Mouse (Mus musculus): ENCODE data around the gene 9430097D07Rik. TPM values are rescaled to one million over a fixed set of nuclear protein-coding genes. Genes with fewer than 3 reads are reported as not detected.

Gene 9430097D07Rik
- polyA plus RNA-seq, 1 experiment from 2014 or later, result 0.09 TPM

- 63% methylated on average over 11 of the region's 11 CpGs for WGBS
- Histone ChIP-seq H3K9me3 (no peaks in the 10 kb centered on the region), H3K27me3 (ENCODE audit: insufficient read depth, poor library complexity, severe bottlenecking) (no peaks in the 10 kb centered on the region), H3K36me3 (peaks cover 36% of the 10 kb centered on the region), H3K27ac (peak overlapping the region; percentile 24), H3K4me1 (peaks cover 33% of the 10 kb centered on the region), H3K4me3 (no peak overlapping the region; the same call in 1 of the 2 replicates)
- no peak for DNase-seq (ENCODE audit: low spot score)
Measured at GRCm38 (mm10) chr2:32589213-32589795, 13.8 kb upstream of the 9430097D07Rik start.

- no peaks in the 10 kb centered on the region for H3K9me3 ChIP-seq
- H3K27me3 ChIP-seq (ENCODE audit: insufficient read depth, poor library complexity, severe bottlenecking), result no peaks in the 10 kb centered on the region
- WGBS, result 14% methylated on average over 9 of the region's 9 CpGs
- H3K4me1 ChIP-seq, result peaks cover 39% of the 10 kb centered on the region
- no peak for DNase-seq (ENCODE audit: low spot score)
- H3K27ac ChIP-seq, result peak overlapping the region; percentile 85
- peaks cover 25% of the 10 kb centered on the region for H3K36me3 ChIP-seq
- H3K4me3 ChIP-seq, result peak overlapping the region; percentile 64
Measured at GRCm38 (mm10) chr2:32587731-32588321, 12.3 kb upstream of the 9430097D07Rik start.

- Histone ChIP-seq H3K27me3 (ENCODE audit: insufficient read depth, poor library complexity, severe bottlenecking) (peaks cover 4% of the 10 kb centered on the region; the same call in 1 of the 2 replicates), H3K9me3 (no peaks in the 10 kb centered on the region), H3K27ac (peak within 1 kb of the TSS; percentile 85), H3K4me1 (peaks cover 40% of the 10 kb centered on the region), H3K36me3 (peaks cover 18% of the 10 kb centered on the region), H3K4me3 (peak within 1 kb of the TSS; percentile 64)
- under 1% methylated on average over 38 of the region's 38 CpGs for WGBS
- peak; percentile 97 for DNase-seq (ENCODE audit: low spot score)
Measured at GRCm38 (mm10) chr2:32586871-32587351, 11.4 kb upstream of the 9430097D07Rik start, which contains the start of gene St6galnac4. Gene St6galnac4, plus strand, starts transcription at chr2:32587095.

- no peak for DNase-seq (ENCODE audit: low spot score)
- Histone ChIP-seq H3K27me3 (ENCODE audit: insufficient read depth, poor library complexity, severe bottlenecking) (peaks cover 10% of the 10 kb centered on the region), H3K4me1 (peaks cover 47% of the 10 kb centered on the region), H3K9me3 (no peaks in the 10 kb centered on the region), H3K4me3 (no peak overlapping the region), H3K36me3 (peaks cover 12% of the 10 kb centered on the region), H3K27ac (no peak overlapping the region)
- 83% methylated on average over 7 of the region's 7 CpGs for WGBS
Measured at GRCm38 (mm10) chr2:32585149-32585714, 9.7 kb upstream of the 9430097D07Rik start.

- H3K36me3 ChIP-seq, result no peaks in the 10 kb centered on the region
- H3K4me1 ChIP-seq, result peaks cover 32% of the 10 kb centered on the region
- peaks cover 31% of the 10 kb centered on the region for H3K27me3 ChIP-seq (ENCODE audit: insufficient read depth, poor library complexity, severe bottlenecking)
- 11% methylated on average over 37 of the region's 37 CpGs for WGBS
- peak; percentile 92 for DNase-seq (ENCODE audit: low spot score)
- H3K4me3 ChIP-seq, result peak overlapping the region; percentile 49
- H3K9me3 ChIP-seq, result no peaks in the 10 kb centered on the region
- H3K27ac ChIP-seq, result peak overlapping the region; percentile 43; the same call in 1 of the 2 replicates
Measured at GRCm38 (mm10) chr2:32582830-32583799, 7.6 kb upstream of the 9430097D07Rik start.

- H3K27ac ChIP-seq, result no peak overlapping the region
- peaks cover 19% of the 10 kb centered on the region for H3K4me1 ChIP-seq
- H3K36me3 ChIP-seq, result no peaks in the 10 kb centered on the region
- peak overlapping the region; percentile 42 for H3K4me3 ChIP-seq
- H3K27me3 ChIP-seq (ENCODE audit: insufficient read depth, poor library complexity, severe bottlenecking), result peaks cover 46% of the 10 kb centered on the region
- DNase-seq (ENCODE audit: low spot score), result no peak
- WGBS, result 36% methylated on average over 19 of the region's 19 CpGs
- H3K9me3 ChIP-seq, result no peaks in the 10 kb centered on the region
Measured at GRCm38 (mm10) chr2:32581450-32582095, 6.1 kb upstream of the 9430097D07Rik start.

- Histone ChIP-seq H3K4me3 (peak overlapping the region; percentile 12; the same call in 1 of the 2 replicates), H3K27me3 (ENCODE audit: insufficient read depth, poor library complexity, severe bottlenecking) (peaks cover 56% of the 10 kb centered on the region)
- DNase-seq (ENCODE audit: low spot score), result no peak
Measured at GRCm38 (mm10) chr2:32578146-32579046, 2.9 kb upstream of the 9430097D07Rik start.

GRCm38 (mm10) chr2:32576532-32576931 is 1.0 kb upstream of the 9430097D07Rik start:
- peaks cover 26% of the 10 kb centered on the region for H3K4me1 ChIP-seq
- H3K27ac ChIP-seq, result no peak overlapping the region
- peaks cover 15% of the 10 kb centered on the region for H3K36me3 ChIP-seq
- H3K27me3 ChIP-seq (ENCODE audit: insufficient read depth, poor library complexity, severe bottlenecking), result peaks cover 52% of the 10 kb centered on the region
- no peaks in the 10 kb centered on the region for H3K9me3 ChIP-seq
- no peak overlapping the region for H3K4me3 ChIP-seq
- 86% methylated on average over 9 of the region's 9 CpGs for WGBS
- DNase-seq (ENCODE audit: low spot score), result no peak

More at GRCm38 (mm10) chr2:32578146-32579046, 2.9 kb upstream of the 9430097D07Rik start:
- WGBS, result 40% methylated on average over 24 of the region's 30 CpGs
- H3K4me1 ChIP-seq, result peaks cover 27% of the 10 kb centered on the region
- no peak overlapping the region for H3K27ac ChIP-seq
- peaks cover 3% of the 10 kb centered on the region for H3K36me3 ChIP-seq
- H3K9me3 ChIP-seq, result no peaks in the 10 kb centered on the region

GRCm38 (mm10) chr2:32574901-32575585 is 441 bp downstream of the 9430097D07Rik start:
- no peaks in the 10 kb centered on the region for H3K9me3 ChIP-seq
- WGBS, result 2% methylated on average over 26 of the region's 26 CpGs
- H3K36me3 ChIP-seq, result peaks cover 15% of the 10 kb centered on the region
- H3K4me3 ChIP-seq, result peak overlapping the region; percentile 63
- no peak for DNase-seq (ENCODE audit: low spot score)
- peaks cover 44% of the 10 kb centered on the region for H3K27me3 ChIP-seq (ENCODE audit: insufficient read depth, poor library complexity, severe bottlenecking)
- peaks cover 26% of the 10 kb centered on the region for H3K4me1 ChIP-seq
- 0 out of 2 replicates have a peak overlapping the region, but pooled peaks have one; percentile 1 for H3K27ac ChIP-seq

GRCm38 (mm10) chr2:32574497-32574896 is 987 bp downstream of the 9430097D07Rik start, which contains the start of gene Pip5kl1:
Gene Pip5kl1, plus strand, starts transcription at chr2:32574797.
- Histone ChIP-seq H3K36me3 (peaks cover 15% of the 10 kb centered on the region), H3K27ac (0 out of 2 replicates have a peak within 1 kb of the TSS, but pooled peaks have one; percentile 1)
- 73% methylated on average over 6 of the region's 6 CpGs for WGBS

GRCm38 (mm10) chr2:32572196-32572595 is 3.3 kb downstream of the 9430097D07Rik start:
- Histone ChIP-seq H3K27ac (no peak overlapping the region), H3K4me1 (peaks cover 26% of the 10 kb centered on the region), H3K9me3 (no peaks in the 10 kb centered on the region), H3K36me3 (peaks cover 29% of the 10 kb centered on the region), H3K4me3 (no peak overlapping the region), H3K27me3 (ENCODE audit: insufficient read depth, poor library complexity, severe bottlenecking) (peaks cover 16% of the 10 kb centered on the region)
- WGBS, result 90% methylated on average over 11 of the region's 11 CpGs
- no peak for DNase-seq (ENCODE audit: low spot score)

More at GRCm38 (mm10) chr2:32574497-32574896, 987 bp downstream of the 9430097D07Rik start, which contains the start of gene Pip5kl1:
- Histone ChIP-seq H3K4me3 (peak within 1 kb of the TSS; percentile 63), H3K4me1 (peaks cover 26% of the 10 kb centered on the region), H3K27me3 (ENCODE audit: insufficient read depth, poor library complexity, severe bottlenecking) (peaks cover 39% of the 10 kb centered on the region), H3K9me3 (no peaks in the 10 kb centered on the region)
- no peak for DNase-seq (ENCODE audit: low spot score)
